Mouse (Mus musculus) brown adipose tissue, adult 24 weeks (tissue): Measurements from ENCODE around the gene Arrb2. TPM values are rescaled to one million over a fixed set of nuclear protein-coding genes. Genes with fewer than 3 reads are reported as not detected.

Experiments used
- H3K27ac ChIP-seq: fragments of 200-500 bp; replicated peaks from 2 replicates; pipeline ENCODE4 v1.5.1; 2012; ENCODE audit warnings: low read depth, mild to moderate bottlenecking, low read length
- H3K4me1 ChIP-seq: fragments of 200-500 bp; 2 replicates; pipeline ENCODE4 v1.6.1; 2012; ENCODE audit warnings: low read length, mixed read lengths; ENCODE audit not compliant: control insufficient read depth, insufficient read depth, insufficient read length
- H3K4me3 ChIP-seq: fragments of 200-500 bp; 2 replicates; pipeline ENCODE4 v1.5.1; 2012; ENCODE audit warnings: low read depth, mild to moderate bottlenecking, low read length, moderate library complexity; ENCODE audit not compliant: insufficient read depth
- polyA plus RNA-seq: library from polyadenylated mRNA; stranded (reverse); fragments of >200 nt; gene quantifications from 2 replicates; pipeline ENCODE4 v1.2.4, GENCODE M21; 2012; ENCODE audit not compliant: missing spikeins, insufficient read depth, insufficient read length

Arrb2 gene
- polyA plus RNA-seq, 1 experiment = 8.2 TPM

DNA sequence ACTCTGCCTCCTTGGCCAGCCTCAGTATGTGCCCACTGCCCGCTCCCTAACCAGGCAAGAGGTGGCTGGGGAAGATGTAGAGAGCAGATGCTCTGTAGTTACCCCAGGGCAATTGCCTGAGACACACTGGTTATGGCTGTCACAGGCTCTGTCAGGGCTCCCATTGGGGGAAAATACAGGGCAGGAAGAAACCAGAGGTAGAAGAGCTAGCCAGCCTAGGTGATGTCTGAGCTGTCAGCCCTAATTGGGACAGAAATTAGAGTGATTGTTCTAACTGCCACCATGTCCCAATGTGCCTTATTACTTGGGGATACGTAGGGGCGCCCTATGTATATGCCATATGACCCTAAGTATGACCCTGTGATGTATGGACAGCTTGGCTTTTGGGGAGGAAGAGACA, 1.5 kb downstream of the Arrb2 start:
- H3K27ac ChIP-seq = peak overlapping the region; percentile 56
- no peaks in the 10 kb centered on the region for H3K4me1 ChIP-seq
- H3K4me3 ChIP-seq = peak overlapping the region; percentile 59; the same call in 1 of the 2 replicates

DNA sequence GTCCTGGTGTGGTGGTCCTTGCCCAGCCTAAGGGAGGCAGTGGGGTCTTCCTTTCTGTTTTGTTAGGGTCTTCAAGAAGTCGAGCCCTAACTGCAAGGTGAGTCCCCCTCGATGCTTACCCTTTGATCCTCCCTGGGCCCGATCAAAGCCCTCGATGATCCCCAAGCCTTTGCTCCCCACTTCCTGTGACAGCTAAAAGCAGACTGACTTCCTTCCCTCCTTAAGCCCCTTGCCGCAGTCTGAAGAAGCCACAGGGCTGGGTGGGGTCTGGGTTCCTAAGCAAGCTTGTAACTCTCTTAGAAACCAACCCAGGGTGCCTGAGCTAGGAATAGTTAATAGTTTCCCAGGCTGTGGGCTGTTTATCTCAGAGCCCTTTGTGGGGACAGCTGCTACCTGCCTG, 3.0 kb downstream of the Arrb2 start:
- Histone ChIP-seq H3K4me1 (no peaks in the 10 kb centered on the region), H3K4me3 (no peak overlapping the region), H3K27ac (no peak overlapping the region)

DNA sequence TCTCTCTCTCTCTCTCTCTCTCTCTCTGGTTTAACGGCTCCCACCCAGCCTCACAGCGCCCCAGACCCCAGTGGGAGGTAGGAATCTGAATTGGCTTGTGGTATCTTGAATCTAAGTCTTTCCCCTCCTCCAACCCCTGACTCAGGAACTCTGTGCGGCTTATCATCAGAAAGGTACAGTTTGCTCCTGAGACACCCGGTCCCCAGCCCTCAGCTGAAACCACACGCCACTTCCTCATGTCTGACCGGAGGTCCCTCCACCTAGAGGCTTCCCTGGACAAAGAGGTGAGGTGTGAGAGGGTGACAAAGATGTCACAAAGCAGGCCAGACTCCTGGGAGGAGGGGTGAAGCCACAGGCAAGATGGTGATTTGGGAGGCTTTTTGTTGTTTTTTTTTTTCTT, 5.0 kb downstream of the Arrb2 start:
- H3K4me3 ChIP-seq = no peak overlapping the region
- no peaks in the 10 kb centered on the region for H3K4me1 ChIP-seq
- no peak overlapping the region for H3K27ac ChIP-seq

DNA sequence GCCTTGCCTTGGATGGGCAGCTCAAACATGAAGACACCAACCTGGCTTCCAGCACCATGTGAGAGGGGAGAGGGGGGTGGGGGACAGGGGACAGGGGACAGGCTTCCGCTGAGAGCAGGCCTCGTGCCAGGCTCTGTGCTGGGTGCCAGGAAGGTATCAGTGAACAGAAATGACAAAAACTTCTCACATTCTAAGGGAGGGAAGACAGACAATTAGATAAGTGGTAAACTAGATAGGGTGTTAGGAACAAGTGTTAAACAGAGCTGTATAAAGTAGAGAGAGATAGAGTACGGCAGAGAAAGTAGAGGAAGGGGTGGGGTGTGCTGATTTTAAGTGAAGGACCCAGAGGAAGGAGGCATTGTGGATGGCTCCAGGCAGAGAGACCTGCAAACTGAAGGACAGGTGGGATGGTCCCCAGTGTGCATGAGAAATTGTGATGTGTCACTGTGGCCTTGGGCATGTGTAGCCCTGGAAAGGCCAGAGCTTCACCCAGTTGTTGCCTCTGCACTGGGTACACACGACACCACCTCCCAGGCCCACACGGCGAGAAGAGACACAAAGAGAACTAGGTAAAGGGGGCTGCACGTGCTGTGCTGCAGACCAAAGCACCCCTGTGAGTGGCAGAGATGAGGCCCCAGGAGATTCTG, 6.4 kb downstream of the Arrb2 start:
- H3K4me3 ChIP-seq = no peak overlapping the region
- no peaks in the 10 kb centered on the region for H3K4me1 ChIP-seq
- no peak overlapping the region for H3K27ac ChIP-seq

DNA sequence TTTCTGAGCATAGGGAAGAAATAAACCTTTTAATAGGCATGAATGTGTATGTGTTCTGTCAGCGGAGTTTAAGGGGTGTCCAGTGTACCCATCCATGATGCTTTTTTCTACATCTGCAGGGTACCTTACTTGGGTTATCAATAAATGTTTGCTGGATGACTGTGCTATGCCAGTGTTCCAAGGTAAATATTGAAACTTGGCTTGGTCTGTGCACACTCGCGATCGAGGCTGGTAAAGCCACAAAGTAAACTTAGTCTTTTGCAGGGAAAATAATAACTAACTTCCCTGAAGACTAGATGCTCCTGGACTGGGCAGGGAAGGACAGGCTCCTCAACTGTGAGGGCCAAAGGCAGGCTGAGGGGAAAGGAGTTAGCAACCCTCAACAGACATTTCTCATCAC, 8.2 kb downstream of the Arrb2 start:
- no peaks in the 10 kb centered on the region for H3K4me1 ChIP-seq
- H3K4me3 ChIP-seq = no peak overlapping the region

DNA sequence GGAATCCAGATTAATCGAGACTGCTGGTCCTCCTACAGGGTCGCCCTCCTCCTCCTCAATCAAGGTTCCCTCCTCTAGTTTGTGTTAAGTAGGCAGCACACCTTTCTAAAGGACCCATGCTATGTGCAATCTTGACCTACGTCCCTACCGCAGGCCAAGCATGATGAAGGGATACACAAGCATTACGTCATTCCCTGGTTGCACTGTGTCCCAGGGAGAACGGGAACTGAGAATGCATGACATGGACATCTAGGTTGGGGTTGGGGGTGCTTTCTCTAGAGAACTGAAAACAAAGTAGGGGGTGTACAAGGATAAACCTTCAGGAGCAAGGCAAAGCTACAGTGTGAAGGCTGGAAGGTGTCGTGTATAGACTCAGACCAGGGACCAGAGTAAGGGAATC, 9.4 kb downstream of the Arrb2 start:
- no peak overlapping the region for H3K27ac ChIP-seq
- H3K4me1 ChIP-seq = no peaks in the 10 kb centered on the region
- no peak overlapping the region for H3K4me3 ChIP-seq

More for the DNA sequence above, 8.2 kb downstream of the Arrb2 start:
- H3K27ac ChIP-seq = no peak overlapping the region

DNA sequence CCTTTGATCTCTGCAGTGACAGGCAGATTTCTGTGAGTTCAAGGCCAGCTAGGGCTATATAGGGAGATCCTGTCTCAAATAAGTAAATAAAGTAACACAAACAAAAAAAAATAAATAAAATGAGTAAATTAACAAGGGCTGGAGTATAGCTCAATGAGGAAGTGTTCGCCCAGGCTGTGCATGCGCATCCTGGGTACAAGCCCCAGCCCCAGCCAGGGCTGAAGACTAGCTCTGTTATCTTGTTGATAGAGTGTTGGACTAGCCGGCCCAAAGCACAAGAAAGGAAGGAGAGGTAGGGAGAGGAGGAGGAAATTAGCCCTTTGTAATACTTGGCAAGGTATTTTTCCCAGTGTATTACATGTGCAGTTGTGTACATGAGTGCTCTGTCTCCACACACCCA, 11.5 kb downstream of the Arrb2 start:
- H3K4me1 ChIP-seq = no peaks in the 10 kb centered on the region
- H3K4me3 ChIP-seq = no peak overlapping the region
- no peak overlapping the region for H3K27ac ChIP-seq

DNA sequence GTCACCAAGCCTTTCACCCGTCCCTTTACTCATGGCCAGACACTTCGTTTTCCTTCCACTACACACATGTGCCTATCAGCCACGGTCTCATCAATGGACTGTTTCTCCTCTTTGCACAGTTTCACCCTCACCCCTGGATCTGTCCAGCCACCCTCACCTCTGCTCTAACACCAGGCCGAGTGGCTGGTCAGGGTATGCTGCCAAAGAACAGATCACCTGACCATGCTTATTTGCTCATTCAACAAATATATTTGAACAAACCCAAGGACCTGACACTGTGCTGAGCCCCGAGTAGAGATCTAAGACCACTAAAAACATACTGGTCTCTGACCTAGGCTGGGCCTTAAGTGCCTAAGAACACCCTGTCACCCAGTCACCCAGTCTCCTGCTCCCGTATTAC, 12.2 kb downstream of the Arrb2 start:
- Histone ChIP-seq H3K4me1 (no peaks in the 10 kb centered on the region), H3K27ac (no peak overlapping the region)

DNA sequence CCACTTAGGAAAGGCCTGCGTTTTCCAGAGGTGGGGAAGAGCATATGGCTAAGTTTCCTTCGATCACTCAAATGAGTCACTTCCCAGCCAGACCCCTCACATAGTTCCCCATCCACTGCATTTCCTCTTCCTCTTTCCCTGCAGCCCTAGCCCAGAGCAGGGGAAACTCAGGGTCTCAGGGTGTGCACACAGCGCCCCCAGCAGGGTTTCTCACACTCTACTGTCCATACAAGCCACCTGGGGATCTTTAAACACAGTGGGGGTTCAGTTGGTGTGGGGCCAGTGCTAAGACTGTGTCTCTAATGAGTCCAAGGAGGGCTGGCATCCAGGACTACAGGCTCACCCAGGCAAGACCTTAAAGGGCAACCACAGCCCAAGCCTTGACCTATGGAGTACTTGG, 14.3 kb downstream of the Arrb2 start:
- Histone ChIP-seq H3K4me1 (no peaks in the 10 kb centered on the region), H3K4me3 (no peak overlapping the region), H3K27ac (peak overlapping the region; percentile 28; the same call in 1 of the 2 replicates)

More for the DNA sequence above, 12.2 kb downstream of the Arrb2 start:
- H3K4me3 ChIP-seq = no peak overlapping the region

DNA sequence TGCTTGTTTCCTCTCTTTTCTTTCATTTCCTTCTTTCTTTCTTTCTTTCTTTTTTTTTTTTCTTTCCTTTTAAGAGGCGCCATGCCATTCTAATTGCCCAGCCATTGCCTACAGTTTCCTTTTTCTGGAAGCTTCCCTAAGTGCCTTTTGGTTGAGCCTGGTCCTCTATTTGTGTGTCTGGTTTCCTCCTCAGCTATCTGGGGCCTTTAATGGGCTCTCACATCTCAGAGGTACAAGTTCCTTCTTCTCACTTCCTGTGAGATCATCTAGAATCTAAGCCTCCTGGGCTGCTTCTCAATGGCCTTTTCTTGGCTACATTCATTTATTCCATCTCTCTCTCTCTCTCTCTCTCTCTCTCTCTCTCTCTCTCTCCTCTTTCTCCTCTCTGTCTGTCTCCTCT, 14.9 kb downstream of the Arrb2 start:
- no peaks in the 10 kb centered on the region for H3K4me1 ChIP-seq
- no peak overlapping the region for H3K4me3 ChIP-seq
- peak overlapping the region; percentile 28; the same call in 1 of the 2 replicates for H3K27ac ChIP-seq

DNA sequence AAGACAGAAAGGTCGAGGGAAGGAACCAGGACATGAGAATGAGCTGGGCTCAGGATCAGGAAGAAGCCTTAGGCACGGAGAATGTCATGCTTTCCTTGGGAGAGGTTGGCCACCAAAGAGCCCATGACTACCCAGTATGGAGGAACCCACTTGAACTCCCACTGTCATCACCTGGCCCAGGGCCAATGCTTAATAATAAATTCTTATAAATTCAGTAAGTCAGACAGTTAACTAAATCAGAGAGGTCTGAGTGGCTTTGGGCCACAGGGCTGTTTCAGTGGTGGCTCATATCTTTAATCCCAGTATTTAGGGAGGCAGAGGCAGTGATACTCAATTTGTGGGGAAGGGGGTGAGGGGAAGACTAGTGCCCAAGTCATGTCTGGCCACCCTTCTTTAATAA, 18.5 kb downstream of the Arrb2 start:
- Histone ChIP-seq H3K27ac (no peak overlapping the region), H3K4me1 (no peaks in the 10 kb centered on the region; the same call in 1 of the 2 replicates), H3K4me3 (no peak overlapping the region)

DNA sequence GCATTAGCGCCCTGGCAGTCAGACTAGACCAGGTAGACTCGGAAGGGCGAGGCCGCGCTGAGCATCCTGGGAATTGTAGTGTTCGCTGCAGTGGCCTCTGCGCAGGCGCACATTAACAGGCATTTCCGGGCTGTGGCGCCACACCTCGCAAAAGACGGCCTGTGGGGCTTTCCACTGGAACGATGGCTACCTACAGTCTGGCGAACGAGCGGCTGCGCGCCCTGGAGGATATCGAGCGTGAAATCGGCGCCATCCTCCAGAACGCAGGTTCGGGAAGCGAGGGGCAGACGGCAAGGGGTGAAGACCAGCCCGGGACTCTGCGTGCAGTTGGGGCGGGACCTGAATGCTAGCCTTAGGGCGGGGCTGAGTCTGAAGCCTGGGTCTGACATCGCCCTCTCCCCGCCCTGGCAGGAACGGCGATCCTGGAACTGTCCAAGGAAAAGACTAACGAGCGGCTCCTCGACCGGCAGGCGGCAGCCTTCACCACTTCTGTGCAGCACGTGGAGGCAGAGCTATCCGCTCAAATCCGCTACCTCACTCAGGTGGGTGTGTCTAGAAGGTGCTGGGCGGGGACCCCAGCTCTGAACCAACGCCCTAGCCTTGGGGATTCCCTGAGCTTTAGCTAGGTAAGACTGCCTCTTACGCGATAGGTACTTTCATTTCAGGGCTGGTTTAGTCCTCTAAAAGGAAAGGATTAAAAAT, 19.5 kb downstream of the Arrb2 start, which contains the start of gene Med11:
Gene Med11, plus strand, starts transcription at position 123 of the 702 bp plus-strand sequence.
- Histone ChIP-seq H3K4me1 (no peaks in the 10 kb centered on the region; the same call in 1 of the 2 replicates), H3K27ac (peak within 1 kb of the TSS; percentile 98), H3K4me3 (peak within 1 kb of the TSS; percentile 79)

DNA sequence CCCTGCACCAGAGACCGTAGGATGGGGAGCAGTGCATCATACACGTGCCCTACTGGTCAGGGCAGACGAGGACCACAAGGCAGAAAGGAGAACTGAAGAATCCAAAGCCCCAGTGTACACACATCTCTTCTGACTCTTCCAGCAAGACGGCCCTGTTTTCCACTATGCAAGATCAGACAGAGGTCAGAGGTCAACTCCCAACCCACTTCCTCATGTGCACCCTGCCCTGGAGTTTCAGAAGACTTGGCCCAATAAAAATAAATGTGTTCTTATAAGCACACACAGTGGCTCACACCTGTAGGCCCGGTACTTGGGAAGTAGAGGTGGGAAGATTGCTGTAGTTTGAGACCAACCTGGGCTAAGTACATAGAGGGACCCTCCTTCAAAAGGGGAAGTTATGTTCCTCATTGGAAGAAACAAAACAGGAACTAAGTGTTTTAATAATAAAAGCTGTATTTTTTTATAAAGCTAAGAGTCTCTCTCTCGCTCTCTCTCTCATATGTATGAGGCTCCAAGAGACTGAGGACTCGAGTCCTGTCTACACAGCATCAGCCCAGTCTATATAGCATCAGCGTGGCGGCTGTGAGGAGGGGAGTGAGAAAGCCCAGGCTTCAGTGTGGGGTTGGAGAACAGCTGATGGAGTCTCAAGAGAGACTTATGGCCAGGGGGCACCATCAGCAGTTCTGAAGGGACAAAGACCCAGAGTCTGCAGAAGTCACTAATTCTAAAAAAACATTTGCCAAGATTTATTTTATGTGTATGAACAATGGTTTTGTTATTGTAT, 21.0 kb downstream of the Arrb2 start:
- Histone ChIP-seq H3K27ac (peak overlapping the region; percentile 74), H3K4me3 (no peak overlapping the region), H3K4me1 (no peaks in the 10 kb centered on the region; the same call in 1 of the 2 replicates)

DNA sequence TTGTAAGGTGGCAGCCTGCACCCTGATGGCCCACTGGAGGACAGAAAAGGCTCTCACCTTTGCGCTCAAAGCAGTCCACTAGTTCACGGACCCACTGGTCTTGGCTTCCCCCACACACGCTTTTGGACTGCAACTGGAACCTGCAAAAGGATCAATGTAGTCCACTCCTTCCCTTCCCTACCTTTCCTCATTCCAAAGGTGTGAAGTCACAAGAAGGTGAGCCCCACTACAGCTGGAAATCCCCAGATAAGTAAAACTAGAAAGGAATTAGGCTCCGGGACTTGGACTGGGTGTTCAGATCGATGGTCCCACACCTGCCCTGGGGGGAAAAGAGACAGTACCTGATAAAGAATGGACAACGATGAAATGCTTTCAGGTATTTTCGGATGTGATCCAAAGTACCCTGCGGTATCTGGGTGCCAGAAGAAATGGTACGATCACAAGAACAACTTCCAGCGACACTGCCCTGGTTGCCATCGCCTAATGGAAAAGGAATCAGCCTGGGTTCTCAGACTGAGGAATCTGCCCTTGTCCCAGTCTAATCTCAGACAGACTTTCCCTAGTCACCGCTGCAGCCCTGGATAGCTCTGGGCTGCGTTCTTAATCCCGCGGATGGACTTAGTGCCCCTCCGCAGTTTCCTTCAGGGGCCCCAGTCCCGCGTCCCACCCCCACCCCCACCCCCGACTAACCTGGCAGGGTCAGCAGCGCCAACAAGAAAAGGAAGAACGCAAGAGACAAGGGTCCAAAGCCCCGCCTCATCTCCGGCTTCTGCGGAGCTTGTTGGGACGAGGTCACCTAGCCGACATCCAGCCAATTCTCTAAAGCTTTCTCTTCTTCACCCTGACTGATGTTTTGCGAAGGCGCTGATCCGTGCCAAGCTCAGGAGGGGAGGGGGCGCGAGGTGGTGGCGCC, 26.5 kb downstream of the Arrb2 start, which contains the start of gene Zmynd15:
Gene Zmynd15, plus strand, starts transcription at position 746 of the 913 bp plus-strand sequence.
- H3K4me1 ChIP-seq = no peaks in the 10 kb centered on the region; the same call in 1 of the 2 replicates
- peak within 1 kb of the TSS; percentile 93 for H3K4me3 ChIP-seq
- H3K27ac ChIP-seq = peak within 1 kb of the TSS; percentile 75
